Mouse (Mus musculus) G1E-ER4 (cell line): ENCODE data around the gene Atp7b. TPM values are rescaled to one million over a fixed set of nuclear protein-coding genes. Genes with fewer than 3 reads are reported as not detected.

Experiments used
- GATA1 ChIP-seq: IDR thresholded peaks from one replicate; pipeline ENCODE4 v1.8.0; 2012; ENCODE audit warnings: low read length, inconsistent platforms
- polyA plus RNA-seq: library from polyadenylated mRNA; stranded (reverse); fragments of >175 nt; gene quantifications from 2 replicates; pipeline ENCODE4 v1.2.3, GENCODE M21; 2012

Atp7b gene
- polyA plus RNA-seq, 1 experiment, result 15.2 TPM

GRCm38 (mm10) chr8:21978193-21978592, 81.9 kb downstream of the Atp7b start:
- no peak for TF ChIP-seq GATA1

- TF ChIP-seq GATA1, result no peak
Observed at GRCm38 (mm10) chr8:21969475-21969874, 90.6 kb downstream of the Atp7b start, which contains the start of gene Ccdc70. Ccdc70 (plus strand) TSS chr8:21969775.

GRCm38 (mm10) chr8:21966646-21967045, 93.5 kb downstream of the Atp7b start:
- no peak for TF ChIP-seq GATA1

GRCm38 (mm10) chr8:21958414-21958813, 101.7 kb downstream of the Atp7b start, which contains the start of gene Fam90a1a:
Fam90a1a (plus strand) TSS chr8:21958714.
- TF ChIP-seq GATA1, result no peak

- TF ChIP-seq GATA1, result no peak
Observed at GRCm38 (mm10) chr8:21956336-21956735, 103.8 kb downstream of the Atp7b start.

GRCm38 (mm10) chr8:21955321-21955720, 104.8 kb downstream of the Atp7b start:
- no peak for TF ChIP-seq GATA1

- no peak for TF ChIP-seq GATA1
Observed at GRCm38 (mm10) chr8:21947311-21948017, 112.6 kb downstream of the Atp7b start.

- TF ChIP-seq GATA1, result no peak
Observed at GRCm38 (mm10) chr8:21946462-21946861, 113.6 kb downstream of the Atp7b start, which contains the start of gene Defb13. Defb13 (plus strand) TSS chr8:21946762.

Other genes with a start within 250 kb of the Atp7b start
- gene Defb50, start 236.8 kb downstream of the Atp7b start, polyA plus RNA-seq, result not detected in 2 replicates
- not detected in 2 replicates for gene Defb2, start 220.4 kb downstream of the Atp7b start, polyA plus RNA-seq
- not detected in 2 replicates for gene Defb10, start 201.4 kb downstream of the Atp7b start, polyA plus RNA-seq
- gene Defb9, start 174.9 kb downstream of the Atp7b start, polyA plus RNA-seq, result not detected in 2 replicates
- gene Defb11, start 153.9 kb downstream of the Atp7b start, polyA plus RNA-seq, result not detected in 2 replicates
- not detected in 2 replicates for gene Defb15, start 127.6 kb downstream of the Atp7b start, polyA plus RNA-seq
- not detected in 2 replicates for gene Defb35, start 122.0 kb downstream of the Atp7b start, polyA plus RNA-seq
- gene Defb13, start 113.5 kb downstream of the Atp7b start, polyA plus RNA-seq, result not detected in 2 replicates
- gene Fam90a1a, start 101.6 kb downstream of the Atp7b start, polyA plus RNA-seq, result not detected in 2 replicates
- not detected in 2 replicates for gene Ccdc70, start 90.5 kb downstream of the Atp7b start, polyA plus RNA-seq
- gene Alg11, start 416 bp upstream of the Atp7b start, polyA plus RNA-seq, result 0.48 and 0.80 TPM in 2 replicates
- not detected in 2 replicates for gene Nek5, start 64.7 kb upstream of the Atp7b start, polyA plus RNA-seq
- 2.5 and 3.1 TPM in 2 replicates for gene Nek3, start 106.1 kb upstream of the Atp7b start, polyA plus RNA-seq
- 6.7 and 10.0 TPM in 2 replicates for gene Ckap2, start 125.5 kb upstream of the Atp7b start, polyA plus RNA-seq
- gene Vps36, start 132.5 kb upstream of the Atp7b start, polyA plus RNA-seq, result 9.0 and 12.8 TPM in 2 replicates
- not detected in 2 replicates for gene Thsd1, start 167.0 kb upstream of the Atp7b start, polyA plus RNA-seq
- gene Tpte, start 223.1 kb upstream of the Atp7b start, polyA plus RNA-seq, result not detected in 2 replicates